Mouse (Mus musculus): ENCODE data around the gene Prrc2b. TPM values are rescaled to one million over a fixed set of nuclear protein-coding genes. Genes with fewer than 3 reads are reported as not detected.

The Prrc2b gene
- total RNA-seq, 2 experiments from 2014 or later, result 148 to 158 TPM

DNA sequence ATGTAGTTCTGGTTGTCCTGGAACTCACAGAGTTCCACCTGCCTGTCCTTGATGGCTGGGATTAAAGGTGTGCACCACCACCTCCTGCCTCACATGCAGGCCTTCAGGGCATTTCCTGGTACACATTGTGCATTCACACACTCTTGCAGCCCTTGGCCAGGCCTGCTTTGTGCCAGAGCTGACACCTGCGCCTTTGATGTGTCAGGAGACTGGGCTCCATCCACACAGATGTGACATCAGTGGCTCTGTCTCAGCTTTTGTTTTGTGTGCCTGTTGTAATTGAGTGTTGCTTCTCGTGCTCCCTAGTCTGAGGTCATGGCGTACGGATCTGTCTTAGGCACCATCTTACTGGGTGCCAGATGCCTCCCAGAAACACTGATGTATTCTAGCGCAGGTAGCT lies 30.5 kb downstream of the Prrc2b start:
- DNase-seq (ENCODE audit: low spot score in 2 of 2), result no peak

DNA sequence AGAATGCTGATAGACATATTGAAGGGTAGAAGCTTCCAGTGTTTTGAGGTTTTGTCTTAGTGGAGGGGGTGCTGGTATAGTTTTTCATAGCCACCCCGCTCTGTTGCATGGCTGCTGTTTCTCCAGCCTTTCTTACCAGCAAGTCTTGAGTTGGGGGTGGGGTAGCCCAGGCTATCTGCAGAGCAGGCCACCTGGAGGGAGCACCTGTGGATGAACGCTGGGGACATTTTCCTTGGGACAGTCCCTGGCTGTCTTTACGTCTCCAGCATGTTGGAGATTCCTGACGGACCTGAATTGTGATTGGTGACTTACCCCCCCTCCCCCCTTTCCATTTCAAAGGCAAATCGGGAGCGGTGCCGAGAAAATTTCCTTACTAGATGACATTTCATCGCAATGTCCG lies 31.2 kb downstream of the Prrc2b start:
- DNase-seq (ENCODE audit: low spot score in 2 of 2), result no peak

DNA sequence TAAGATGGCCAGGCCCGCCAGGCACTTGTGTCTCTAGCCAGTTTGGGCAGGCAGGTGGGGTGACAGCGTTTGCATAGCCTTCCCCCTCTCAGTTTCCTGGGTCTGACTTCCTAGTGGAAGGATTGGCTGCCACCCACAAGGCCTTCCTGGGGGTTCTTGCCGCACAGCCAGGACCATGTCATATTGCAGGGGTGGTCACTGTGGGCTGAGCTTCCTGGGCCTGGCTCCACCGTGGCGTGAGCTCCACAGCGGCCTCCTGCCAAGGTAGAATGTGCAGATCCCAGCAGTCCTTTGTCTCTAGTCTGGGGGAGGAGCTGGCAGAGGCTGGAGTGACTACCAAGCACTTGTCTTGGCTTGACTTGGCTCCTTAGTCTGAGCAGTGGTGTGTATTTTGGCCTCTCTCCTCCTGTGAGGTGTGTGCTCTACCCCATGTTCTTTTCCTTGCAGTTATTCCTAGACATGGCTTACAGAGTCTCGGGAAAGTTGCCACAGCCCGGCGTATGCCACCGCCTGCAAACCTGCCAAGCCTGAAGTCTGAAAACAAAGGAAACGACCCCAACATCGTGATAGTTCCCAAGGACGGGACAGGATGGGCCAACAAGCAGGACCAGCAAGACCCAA lies 31.9 kb downstream of the Prrc2b start:
- DNase-seq (ENCODE audit: low spot score in 2 of 2), result no peak

DNA sequence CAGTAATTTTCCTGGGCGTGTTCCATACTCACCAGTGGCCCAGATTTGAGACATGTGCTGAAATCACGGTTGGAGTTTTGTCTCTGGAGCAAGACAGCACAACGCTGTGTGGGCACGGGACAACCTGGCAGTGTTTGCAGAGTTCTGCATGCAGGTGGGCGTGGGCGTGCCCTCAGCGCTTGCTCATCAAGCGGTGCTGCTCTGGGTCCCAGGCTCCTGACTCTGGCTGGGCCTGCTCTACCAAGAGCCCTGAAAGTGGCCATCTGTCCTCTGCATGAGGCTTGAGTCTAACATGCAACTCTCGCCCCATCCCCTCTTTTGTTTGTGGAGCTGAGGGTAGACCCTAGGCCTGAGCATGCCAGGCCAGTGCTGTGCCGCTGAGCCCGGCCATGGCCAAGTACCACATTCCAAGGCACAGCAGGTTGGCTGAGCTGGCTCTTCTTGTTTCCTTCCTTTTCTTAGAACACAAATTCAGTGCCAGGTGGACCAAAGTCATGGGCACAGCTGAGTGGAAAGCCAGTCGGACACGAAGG lies 36.2 kb downstream of the Prrc2b start:
- DNase-seq (ENCODE audit: low spot score in 2 of 2), result no peak

DNA sequence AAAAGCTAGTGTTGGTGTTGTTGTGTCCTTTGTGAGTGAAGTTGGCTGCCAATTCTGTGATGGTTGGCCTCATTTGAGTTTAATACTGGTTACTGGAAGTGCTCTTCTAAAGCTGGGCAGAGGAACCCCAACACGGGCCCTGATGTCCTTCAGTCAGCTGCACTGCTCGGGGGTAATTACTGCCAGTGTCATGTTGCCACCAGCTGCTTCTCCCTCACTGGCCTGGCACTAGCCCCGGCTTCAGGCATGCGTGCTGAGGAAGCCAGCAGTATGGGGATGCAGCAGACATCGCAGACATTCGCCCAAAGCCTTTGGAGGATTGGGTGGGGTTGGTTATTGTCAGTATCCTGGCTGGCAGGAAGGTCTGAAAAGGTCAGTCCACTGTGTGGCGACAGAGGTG lies 36.8 kb downstream of the Prrc2b start:
- no peak for DNase-seq (ENCODE audit: low spot score in 2 of 2)

DNA sequence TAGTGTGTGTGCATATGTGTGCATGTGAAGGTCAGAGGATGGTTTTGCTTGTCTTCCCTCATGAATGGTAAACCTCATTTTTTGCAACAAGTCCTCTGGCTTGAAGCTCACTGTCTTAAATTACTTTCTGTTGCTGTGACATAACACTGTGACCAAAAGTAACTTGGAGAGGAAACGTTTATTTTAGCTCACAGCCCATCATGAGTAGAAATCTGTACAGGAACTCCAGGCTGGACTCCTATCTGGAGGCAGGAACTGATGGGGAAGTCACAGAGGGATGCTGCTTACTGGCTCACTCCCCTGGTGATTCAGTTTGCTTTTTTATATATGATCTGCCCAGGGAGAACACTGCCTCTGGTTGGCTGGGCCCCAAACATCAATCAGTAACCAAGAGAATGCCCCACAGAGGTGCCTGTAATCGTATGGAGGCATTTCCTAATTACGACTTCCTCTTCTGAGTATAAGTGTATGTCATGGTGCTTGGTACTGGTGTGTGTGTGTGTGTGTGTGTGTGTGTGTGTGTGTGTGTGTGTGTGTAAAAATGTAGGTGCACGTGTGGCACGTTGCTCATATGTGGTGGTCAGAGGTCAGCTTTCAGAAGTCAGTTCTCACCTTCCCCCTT lies 38.3 kb downstream of the Prrc2b start:
- no peak for DNase-seq (ENCODE audit: low spot score in 2 of 2)

DNA sequence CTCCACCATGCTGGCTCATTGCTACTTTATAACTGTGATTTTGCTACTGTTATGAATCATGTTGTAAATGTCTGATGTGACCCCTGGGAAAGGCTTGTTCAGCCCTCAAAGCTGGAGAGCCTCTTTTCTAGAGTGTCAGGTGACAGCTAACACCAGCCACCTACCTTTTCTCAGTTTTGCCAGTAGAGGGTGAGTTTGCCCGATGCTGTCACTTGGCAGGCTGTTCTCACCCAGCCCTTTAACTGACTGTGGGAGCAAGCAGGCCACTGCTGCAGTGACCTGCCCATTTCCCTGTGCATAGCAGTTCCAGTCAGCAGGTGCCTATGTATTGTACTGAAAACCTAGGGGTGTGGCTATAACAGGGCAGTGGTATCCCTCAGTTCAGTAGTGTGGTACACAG lies 39.7 kb downstream of the Prrc2b start:
- no peak for DNase-seq (ENCODE audit: low spot score in 2 of 2)

DNA sequence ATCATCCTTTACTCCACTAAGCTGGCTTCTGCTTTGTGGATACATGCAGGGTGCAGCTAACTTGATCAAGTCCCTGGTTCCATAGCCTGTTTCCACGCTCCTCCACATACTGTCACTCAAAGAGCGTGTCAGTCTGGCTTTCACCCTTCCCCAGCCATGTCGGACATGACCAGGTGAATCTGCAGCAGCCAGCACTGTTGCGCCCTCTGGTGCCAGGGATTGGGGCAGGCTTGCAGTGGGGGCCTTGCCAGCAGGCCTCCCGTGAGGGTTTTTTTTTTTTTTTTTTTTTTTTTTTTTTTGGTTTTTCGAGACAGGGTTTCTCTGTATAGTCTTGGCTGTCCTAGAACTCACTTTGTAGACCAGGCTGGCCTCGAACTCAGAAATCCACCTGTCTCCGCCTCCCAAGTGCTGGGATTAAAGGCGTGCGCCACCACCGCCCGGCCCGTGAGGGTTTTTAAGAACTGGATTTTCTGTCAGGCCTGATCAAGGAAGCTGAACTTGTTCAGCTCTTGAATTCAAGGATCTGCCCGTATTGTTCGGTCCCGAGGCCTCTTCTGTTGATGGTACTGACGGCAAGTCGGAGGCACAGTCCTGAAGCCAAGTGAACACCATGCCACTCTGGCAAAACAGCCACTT lies 41.1 kb downstream of the Prrc2b start:
- peak in 1 of 2 experiments; percentile 40 for DNase-seq (ENCODE audit: low spot score in 2 of 2)

DNA sequence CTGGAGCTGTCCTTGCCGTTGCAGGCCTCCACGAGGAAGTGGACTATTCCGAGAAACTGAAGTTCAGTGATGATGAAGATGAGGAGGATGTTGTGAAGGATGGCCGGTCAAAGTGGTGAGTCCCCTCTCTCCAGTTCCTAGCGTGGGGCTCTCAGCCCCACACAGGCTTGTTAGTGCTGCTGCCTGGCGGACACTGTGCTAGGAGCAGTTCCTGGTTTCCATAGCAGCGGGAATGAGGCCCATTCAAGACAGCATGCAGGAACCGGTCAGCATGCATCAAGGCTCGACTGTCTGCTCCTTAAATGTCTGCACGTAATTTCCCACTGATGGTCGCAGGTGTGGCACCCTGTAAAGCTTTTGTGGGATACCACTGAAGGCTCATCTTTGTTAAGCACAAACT lies 48.1 kb downstream of the Prrc2b start:
- no peak for DNase-seq (ENCODE audit: low spot score in 2 of 2)

DNA sequence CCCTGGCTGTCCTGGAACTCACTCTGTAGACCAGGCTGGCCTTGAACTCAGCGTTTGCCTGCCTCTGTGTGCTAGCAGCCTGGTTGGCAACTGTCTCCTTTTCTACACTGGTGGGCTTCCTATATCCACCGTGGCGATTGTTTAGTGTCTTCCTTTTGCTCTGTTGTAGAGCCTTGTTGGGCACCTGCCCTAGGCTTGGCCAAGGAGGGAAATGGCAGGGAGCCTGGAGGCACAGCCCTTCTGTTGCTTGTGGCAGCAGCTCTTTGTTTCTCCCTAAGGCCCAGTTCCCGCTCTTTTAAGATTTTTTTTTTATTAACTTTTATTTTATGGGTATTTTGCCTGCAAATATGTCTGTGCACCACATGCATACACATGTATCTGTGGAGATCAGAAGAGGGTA lies 49.2 kb downstream of the Prrc2b start:
- DNase-seq (ENCODE audit: low spot score in 2 of 2), result no peak

DNA sequence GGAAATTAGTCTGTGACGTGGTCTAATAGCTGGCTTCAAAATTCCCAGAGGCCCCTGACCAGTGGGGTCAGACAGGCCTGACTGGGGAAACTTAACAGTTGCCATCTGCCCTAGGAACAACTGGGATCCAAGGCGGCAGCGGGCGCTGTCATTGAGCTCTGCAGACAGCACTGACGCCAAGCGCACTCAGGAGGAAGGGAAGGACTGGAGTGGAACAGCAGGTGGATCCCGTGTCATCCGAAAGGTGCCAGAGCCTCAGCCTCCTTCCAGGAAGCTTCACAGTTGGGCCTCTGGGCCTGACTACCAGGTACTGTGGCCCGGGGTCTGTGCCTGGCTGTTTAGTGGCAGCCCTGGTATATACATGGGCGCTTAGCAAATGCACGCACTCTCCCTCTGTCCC lies 49.8 kb downstream of the Prrc2b start:
- DNase-seq (ENCODE audit: low spot score in 2 of 2), result no peak

DNA sequence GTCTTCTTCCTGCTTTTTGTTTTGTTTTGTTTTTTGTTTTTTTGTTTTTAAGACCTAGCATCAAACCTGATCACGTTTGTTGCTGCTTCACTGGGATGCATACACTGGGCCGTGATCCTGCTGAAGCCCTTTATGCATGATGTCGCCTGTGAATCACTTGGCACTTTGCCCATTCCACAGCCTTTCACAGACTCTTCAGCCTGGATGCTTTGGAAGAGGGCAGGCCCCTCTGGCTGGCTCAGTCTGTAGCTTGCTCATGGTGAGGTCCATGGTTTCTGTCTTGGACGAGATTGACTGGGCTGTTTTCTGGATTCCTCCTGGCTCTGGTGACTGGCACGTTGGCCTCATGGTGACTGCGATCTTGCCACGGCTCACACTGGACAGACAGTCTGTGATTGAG lies 50.6 kb downstream of the Prrc2b start:
- DNase-seq (ENCODE audit: low spot score in 2 of 2), result no peak

DNA sequence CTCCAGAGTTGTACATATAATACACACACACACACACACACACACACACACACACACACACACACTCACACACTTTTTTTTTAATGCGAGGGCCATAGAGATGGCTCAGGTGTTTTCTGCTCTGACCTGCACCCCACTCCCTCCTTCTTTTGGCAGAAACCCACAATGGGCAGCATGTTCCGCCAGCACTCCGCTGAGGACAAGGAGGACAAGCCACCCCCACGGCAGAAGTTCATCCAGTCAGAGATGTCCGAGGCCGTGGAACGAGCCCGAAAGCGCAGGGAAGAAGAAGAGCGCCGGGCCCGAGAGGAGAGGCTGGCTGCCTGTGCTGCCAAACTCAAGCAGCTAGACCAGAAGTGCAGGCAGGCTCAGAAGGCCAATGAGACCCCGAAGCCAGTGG lies 53.0 kb downstream of the Prrc2b start:
- no peak for DNase-seq (ENCODE audit: low spot score in 2 of 2)

DNA sequence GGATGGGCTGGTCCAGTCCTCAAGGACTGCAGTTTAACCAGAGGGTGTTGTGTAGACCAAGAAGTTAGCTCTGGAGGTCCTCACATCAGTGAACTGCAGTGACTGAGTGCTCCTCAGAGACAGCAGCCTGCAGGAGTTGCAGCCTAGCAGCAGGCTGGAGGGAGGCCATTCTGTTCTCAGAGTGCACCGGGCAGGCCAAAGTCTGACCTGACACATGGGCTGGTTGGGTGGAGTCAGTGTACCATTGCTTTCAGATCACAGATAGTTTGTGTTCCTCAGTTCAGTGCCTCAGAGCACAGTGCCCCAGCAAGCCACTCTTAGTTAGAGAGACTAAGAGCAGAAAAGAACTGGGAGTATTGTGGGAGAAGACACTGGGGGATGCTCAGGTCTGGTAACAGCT lies 56.8 kb downstream of the Prrc2b start:
- DNase-seq (ENCODE audit: low spot score in 2 of 2), result no peak

DNA sequence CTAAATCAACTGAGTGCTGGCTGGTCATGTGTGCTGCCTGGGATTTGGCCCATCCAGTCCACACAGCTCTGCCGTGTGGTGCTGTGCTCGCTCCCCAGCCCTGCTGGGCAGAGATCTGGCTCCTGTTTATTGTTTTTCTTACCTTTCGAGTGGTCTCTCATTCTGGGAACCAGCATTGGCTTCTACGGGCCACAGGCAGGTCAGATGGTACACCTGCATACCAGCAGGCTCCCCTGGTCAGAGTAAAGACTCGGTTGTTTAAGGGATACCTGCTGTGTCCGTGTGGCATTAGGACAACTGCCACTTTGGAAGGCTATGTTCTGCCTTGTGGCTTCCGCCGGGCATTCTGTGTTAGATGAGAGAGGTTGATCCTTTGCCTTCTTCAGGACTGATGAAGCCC lies 60.8 kb downstream of the Prrc2b start:
- no peak for DNase-seq (ENCODE audit: low spot score in 2 of 2)

DNA sequence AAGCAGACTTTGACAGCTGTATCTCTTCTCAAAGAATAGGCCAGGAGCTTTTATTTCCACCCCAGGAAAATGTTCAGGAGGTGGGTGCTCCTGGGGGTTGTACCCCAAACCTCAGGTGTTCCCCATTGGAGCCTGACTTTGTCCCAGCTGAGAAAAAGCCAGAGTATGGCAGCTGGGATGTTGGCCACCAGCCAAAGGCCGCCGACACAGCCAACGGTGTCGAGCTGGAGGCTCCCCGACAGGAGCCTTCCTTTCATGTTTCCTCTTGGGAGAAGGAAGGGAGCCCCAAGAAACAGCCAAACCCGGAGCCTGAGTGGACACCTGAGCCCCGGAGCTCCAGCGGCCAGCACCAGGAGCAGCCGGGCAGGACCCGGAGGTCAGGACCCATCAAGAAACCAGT lies 62.1 kb downstream of the Prrc2b start:
- DNase-seq (ENCODE audit: low spot score in 2 of 2), result no peak

DNA sequence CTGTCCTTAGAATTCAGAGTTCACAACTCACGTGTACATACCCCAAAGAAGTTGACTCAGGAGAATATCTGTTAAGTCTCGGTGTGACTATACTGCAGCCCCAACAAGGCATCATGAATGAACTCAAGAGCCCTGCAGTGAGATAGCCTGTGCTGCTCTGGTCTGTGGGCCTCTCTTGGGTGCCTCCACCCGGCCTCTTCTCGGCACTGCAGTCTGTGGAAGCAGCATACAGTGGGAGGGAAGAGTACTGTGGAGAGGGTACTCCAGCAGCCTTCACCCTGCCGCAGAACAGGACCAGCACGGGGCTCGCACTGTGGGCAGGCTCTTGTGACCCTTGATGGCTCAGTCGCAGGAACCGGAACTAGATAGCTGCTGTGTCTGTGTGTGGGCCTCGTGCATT lies 64.7 kb downstream of the Prrc2b start:
- no peak for DNase-seq (ENCODE audit: low spot score in 2 of 2)

DNA sequence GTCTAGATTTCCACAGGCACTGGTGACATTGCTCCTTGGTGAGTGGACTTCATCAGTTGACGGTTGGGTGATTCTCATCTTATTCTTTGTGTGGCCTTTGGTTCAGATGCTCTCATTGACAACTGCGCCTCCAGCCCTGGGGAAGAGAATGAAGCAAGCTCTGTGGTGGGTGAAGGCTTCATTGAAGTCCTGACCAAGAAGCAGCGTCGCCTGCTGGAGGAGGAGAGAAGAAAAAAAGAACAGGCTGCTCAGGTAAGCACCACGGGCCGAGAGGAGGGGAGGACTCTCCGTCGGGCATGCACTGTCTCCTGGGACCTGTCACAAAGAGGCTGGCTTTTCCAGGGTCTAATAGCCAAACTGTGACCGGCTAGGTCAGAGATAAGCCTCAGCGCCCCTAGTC lies 65.6 kb downstream of the Prrc2b start:
- DNase-seq (ENCODE audit: low spot score in 2 of 2), result no peak

DNA sequence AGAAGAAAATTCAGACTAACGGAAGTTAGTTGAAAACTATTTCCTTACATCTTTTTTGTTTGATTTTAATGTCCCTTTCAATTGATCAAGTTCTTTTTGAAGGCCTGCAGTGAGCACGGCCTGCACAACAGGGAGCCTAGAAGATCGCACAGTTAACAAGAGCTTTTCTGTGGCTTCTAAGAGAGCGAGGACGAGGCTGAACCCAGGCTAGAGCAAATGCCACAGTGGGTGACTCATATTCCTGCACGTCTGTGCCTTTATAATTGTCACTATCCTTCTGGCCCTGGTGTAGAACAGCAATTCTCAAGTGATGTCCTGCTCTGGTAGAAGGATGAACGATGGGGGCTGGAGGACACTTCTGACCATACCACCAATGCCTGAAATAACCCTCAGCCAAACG lies 66.8 kb downstream of the Prrc2b start:
- DNase-seq (ENCODE audit: low spot score in 2 of 2), result no peak

DNA sequence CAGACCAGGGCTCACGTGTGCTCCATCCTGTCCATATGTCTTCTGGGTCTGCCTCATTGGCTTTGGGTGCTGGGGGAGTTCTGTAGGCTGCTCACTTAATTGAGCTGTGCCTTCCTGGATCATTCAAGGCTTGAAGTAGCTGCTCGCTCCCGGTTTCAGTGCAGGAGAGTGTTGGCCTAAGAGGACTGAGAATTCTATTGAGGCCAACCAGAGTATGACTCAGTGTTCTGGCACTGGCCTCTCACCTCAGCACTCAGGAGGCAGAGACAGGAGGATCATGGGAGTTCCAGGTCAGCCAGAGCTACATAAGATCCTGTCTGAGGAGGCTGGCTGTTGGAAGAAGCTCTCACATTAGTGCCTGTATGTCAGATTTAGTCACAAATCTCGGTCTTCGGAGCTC lies 67.2 kb downstream of the Prrc2b start:
- DNase-seq (ENCODE audit: low spot score in 2 of 2), result no peak

DNA sequence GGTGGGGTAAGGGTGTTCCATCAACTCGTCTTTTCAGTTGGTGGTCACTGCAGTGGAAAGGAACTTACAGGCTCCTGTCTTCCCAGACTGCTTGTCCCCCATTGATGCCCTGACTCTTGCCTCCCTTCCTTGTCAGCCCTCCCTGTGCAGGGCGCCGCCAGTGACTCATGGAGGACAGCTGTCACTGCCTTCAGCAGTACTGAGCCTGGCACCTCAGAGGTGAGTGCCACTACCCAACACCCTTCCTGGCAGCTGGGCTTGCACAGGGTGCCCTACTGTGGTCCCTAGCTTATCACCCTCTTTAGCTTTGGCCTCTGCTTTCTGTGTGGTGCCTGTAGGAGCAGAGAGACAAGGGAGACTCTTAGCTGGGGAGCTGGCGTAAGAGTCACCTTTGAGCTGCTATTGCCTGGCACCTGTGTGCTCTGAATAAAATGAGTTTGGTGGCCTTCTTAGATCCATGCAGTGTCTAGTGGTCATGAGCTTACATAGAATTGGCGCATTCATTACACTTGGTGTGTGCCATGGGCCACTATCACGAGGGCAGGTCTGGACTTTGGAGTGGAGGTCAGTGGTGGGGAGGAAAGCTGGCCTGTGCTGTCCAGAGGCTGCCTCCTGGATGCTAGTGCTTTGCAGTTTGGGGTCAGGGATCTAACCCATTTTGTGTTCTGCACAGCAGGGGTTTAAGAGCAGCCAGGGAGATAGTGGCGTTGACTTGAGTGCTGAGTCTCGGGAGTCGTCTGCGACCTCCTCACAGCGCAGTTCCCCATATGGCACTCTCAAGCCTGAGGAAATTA lies 67.9 kb downstream of the Prrc2b start:
- DNase-seq (ENCODE audit: low spot score in 2 of 2), result no peak

DNA sequence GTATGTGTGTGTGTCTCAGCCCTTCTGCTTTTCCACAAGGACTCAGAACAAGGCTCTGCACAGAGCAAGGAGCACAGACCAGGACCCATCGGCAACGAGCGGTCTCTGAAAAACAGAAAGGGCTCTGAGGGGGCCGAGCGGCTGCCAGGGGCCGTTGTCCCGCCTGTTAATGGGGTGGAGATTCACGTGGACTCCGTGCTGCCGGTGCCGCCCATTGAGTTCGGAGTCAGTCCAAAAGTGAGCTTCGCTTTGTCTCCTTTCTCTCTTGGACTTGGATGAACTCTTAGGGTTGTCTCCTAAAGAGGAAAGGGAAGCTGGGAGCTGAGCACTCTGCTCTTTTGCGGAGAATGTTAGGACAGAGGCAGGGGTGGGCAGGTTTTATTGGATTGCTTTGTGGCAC lies 68.6 kb downstream of the Prrc2b start:
- DNase-seq (ENCODE audit: low spot score in 2 of 2), result no peak
